Mouse (Mus musculus) 3134 (cell line): ENCODE measurements around the gene Fam118b.

ENCODE experiments used
- DNase-seq: peaks from one replicate; pipeline ENCODE4 v3.0.0-alpha.2; 2011; ENCODE audit warnings: low spot score; ENCODE audit not compliant: insufficient read length; ENCODE audit errors: extremely low read depth

Gene Fam118b

GRCm38 (mm10) chr9:35199772-35200471 lies 67.7 kb downstream of the Fam118b start, which contains the start of the genes Srpr and Tirap:
TSS of gene Srpr (plus strand) at chr9:35200175.
TSS of gene Tirap (minus strand) at chr9:35200291.
- peak; percentile 89 for DNase-seq

GRCm38 (mm10) chr9:35198945-35199771 lies 68.4 kb downstream of the Fam118b start:
- no peak for DNase-seq

- DNase-seq: no peak
These were observed 69.3 kb downstream of the Fam118b start for GRCm38 (mm10) chr9:35198351-35198750.

- no peak for DNase-seq
These were observed 70.0 kb downstream of the Fam118b start for GRCm38 (mm10) chr9:35197625-35198024.

GRCm38 (mm10) chr9:35194048-35194447 lies 73.6 kb downstream of the Fam118b start:
- DNase-seq: no peak

GRCm38 (mm10) chr9:35192983-35193542 lies 74.5 kb downstream of the Fam118b start:
- DNase-seq: no peak

GRCm38 (mm10) chr9:35188700-35189099 lies 78.9 kb downstream of the Fam118b start:
- DNase-seq: no peak

GRCm38 (mm10) chr9:35187351-35187903 lies 80.2 kb downstream of the Fam118b start:
- DNase-seq: no peak

- no peak for DNase-seq
These were observed 81.2 kb downstream of the Fam118b start for GRCm38 (mm10) chr9:35186430-35186829.

GRCm38 (mm10) chr9:35183359-35183758 lies 84.2 kb downstream of the Fam118b start:
- no peak for DNase-seq

GRCm38 (mm10) chr9:35182832-35183231 lies 84.8 kb downstream of the Fam118b start:
- no peak for DNase-seq

- DNase-seq: no peak
These were observed 91.4 kb downstream of the Fam118b start for GRCm38 (mm10) chr9:35176124-35176659.

- peak; percentile 92 for DNase-seq
These were observed 92.1 kb downstream of the Fam118b start, which contains the start of gene Dcps for GRCm38 (mm10) chr9:35175251-35176123. TSS of gene Dcps (minus strand) at chr9:35176061.

GRCm38 (mm10) chr9:35173331-35173730 lies 94.3 kb downstream of the Fam118b start:
- no peak for DNase-seq

- DNase-seq: no peak
These were observed 97.5 kb downstream of the Fam118b start for GRCm38 (mm10) chr9:35170071-35170470.
